In genomic region chr7:96890035-96890621, GRCm38 (mm10) we compare ENCODE assay signal across 11 mouse cellular contexts.
A peak's percentile ranks its signal among the peaks of the same experiment; 100 is the strongest.
DNase-seq lines count a peak whose midpoint lies in the region; ATAC-seq and TF ChIP-seq lines count a peak whose summit lies in the region.
"Had no signal": no experiment of that assay in that cellular context is flagged by ENCODE, and none has a peak within 500 bp of the region (broad histone marks: within the 10 kb centered on the region; RNA-seq: fewer than 3 reads in every experiment).

No protein-coding gene starts in this region.

- intact Hi-C loops in left cerebral cortex, adult 2 months (cut with DNase I), result no loop called here

- no peak for DNase-seq in midbrain, embryonic 10.5 days (ENCODE audit: low spot score)
- DNase-seq in midbrain, postnatal 0 days (ENCODE audit: low spot score), result no peak
- peak; percentile 64 for DNase-seq in forebrain, embryonic 14.5 days (ENCODE audit: low spot score)
- DNase-seq in spleen, postnatal 14 days (ENCODE audit: low spot score in 2 of 2), result no peak
- no peak for DNase-seq in layer of hippocampus, adult 11-12 months (ENCODE audit: low spot score)
- no peak for DNase-seq in left cerebral cortex, adult 2 months (ENCODE audit: extremely low spot score in 1 of 2, low spot score in 2 of 2)
- DNase-seq: right cerebral cortex, postnatal 4 days had no signal

- ATAC-seq in midbrain, postnatal 0 days (ENCODE audit: low FRiP score), result no peak
- ATAC-seq in forebrain, embryonic 14.5 days, result peak; percentile 57
- ATAC-seq in limb, embryonic 12.5 days (ENCODE audit: insufficient number of reproducible peaks, insufficient read depth, low FRiP score, low TSS enrichment, low read depth), result peak; percentile 68; the same call in 1 of the 2 replicates
- no peak for ATAC-seq in neural tube, embryonic 14.5 days (ENCODE audit: low read depth)
- ATAC-seq: intestine, embryonic 16.5 days had no signal

- H3K27ac ChIP-seq in midbrain, embryonic 10.5 days (replicated peaks), result peak overlapping the region; percentile 42
- no peak overlapping the region for H3K27ac ChIP-seq in midbrain, postnatal 0 days (ENCODE audit: low read depth, low read length)
- peak overlapping the region; percentile 70 for H3K27ac ChIP-seq in forebrain, embryonic 14.5 days (ENCODE audit: low read depth, low read length)
- H3K27ac ChIP-seq in limb, embryonic 12.5 days, result peak overlapping the region; percentile 78
- peak overlapping the region; percentile 69; the same call in 1 of the 2 replicates for H3K27ac ChIP-seq in neural tube, embryonic 14.5 days (ENCODE audit: low read depth, low read length)
- no peak overlapping the region for H3K27ac ChIP-seq in left cerebral cortex, adult 2 months

- no peak overlapping the region for H3K4me2 ChIP-seq in midbrain, postnatal 0 days (ENCODE audit: low read depth, low read length, poor library complexity, severe bottlenecking)
- no peak overlapping the region for H3K4me2 ChIP-seq in forebrain, embryonic 14.5 days (ENCODE audit: low read length)
- no peak overlapping the region for H3K4me2 ChIP-seq in limb, embryonic 12.5 days
- no peak overlapping the region for H3K4me2 ChIP-seq in neural tube, embryonic 14.5 days (ENCODE audit: low read depth, low read length)
- H3K4me2 ChIP-seq: heart, embryonic 11.5 days had no signal

- 56% methylated on average over 7 of the region's 7 CpGs for WGBS in midbrain, embryonic 10.5 days
- 37% methylated on average over 7 of the region's 7 CpGs for WGBS in midbrain, postnatal 0 days
- WGBS in forebrain, embryonic 14.5 days, result 31% methylated on average over 7 of the region's 7 CpGs
- WGBS in limb, embryonic 12.5 days, result 15% methylated on average over 7 of the region's 7 CpGs
- 16% methylated on average over 7 of the region's 7 CpGs for WGBS in neural tube, embryonic 14.5 days

- H3K4me3 ChIP-seq in midbrain, embryonic 10.5 days, result no peak overlapping the region
- no peak overlapping the region for H3K4me3 ChIP-seq in midbrain, postnatal 0 days (ENCODE audit: low read depth, low read length)
- no peak overlapping the region for H3K4me3 ChIP-seq in forebrain, embryonic 14.5 days (ENCODE audit: low read depth, low read length)
- no peak overlapping the region for H3K4me3 ChIP-seq in limb, embryonic 12.5 days (replicated peaks)
- no peak overlapping the region for H3K4me3 ChIP-seq in neural tube, embryonic 14.5 days (ENCODE audit: low read depth, low read length)
- no peak overlapping the region for H3K4me3 ChIP-seq in left cerebral cortex, adult 2 months

- peaks cover 86% of the 10 kb centered on the region for H3K36me3 ChIP-seq in midbrain, embryonic 10.5 days
- H3K36me3 ChIP-seq in midbrain, postnatal 0 days (ENCODE audit: insufficient read depth, low read length), result peaks cover 17% of the 10 kb centered on the region
- H3K36me3 ChIP-seq in forebrain, embryonic 14.5 days (ENCODE audit: control insufficient read depth, insufficient read depth, low read length), result peaks cover 50% of the 10 kb centered on the region
- H3K36me3 ChIP-seq in limb, embryonic 12.5 days, result peaks cover 56% of the 10 kb centered on the region
- peaks cover 7% of the 10 kb centered on the region for H3K36me3 ChIP-seq in neural tube, embryonic 14.5 days (ENCODE audit: control insufficient read depth, insufficient read depth, low read length)

- no peak overlapping the region for H3K9ac ChIP-seq in midbrain, postnatal 0 days (replicated peaks; ENCODE audit: low read length, poor library complexity, severe bottlenecking)
- H3K9ac ChIP-seq in forebrain, embryonic 14.5 days (ENCODE audit: low read length), result no peak overlapping the region
- no peak overlapping the region for H3K9ac ChIP-seq in limb, embryonic 12.5 days (replicated peaks)
- H3K9ac ChIP-seq in neural tube, embryonic 14.5 days (replicated peaks; ENCODE audit: low read depth, low read length), result no peak overlapping the region

- peaks cover 11% of the 10 kb centered on the region for H3K4me1 ChIP-seq in midbrain, embryonic 10.5 days
- H3K4me1 ChIP-seq in midbrain, postnatal 0 days (ENCODE audit: insufficient read depth, low read length), result 0 out of 2 replicates have a peak, but pooled peaks cover 3% of the 10 kb centered on the region
- H3K4me1 ChIP-seq in forebrain, embryonic 14.5 days (ENCODE audit: control insufficient read depth, insufficient read depth, low read length), result peaks cover 12% of the 10 kb centered on the region
- H3K4me1 ChIP-seq in limb, embryonic 12.5 days (replicated peaks), result peaks cover 20% of the 10 kb centered on the region
- peaks cover 22% of the 10 kb centered on the region; the same call in 1 of the 2 replicates for H3K4me1 ChIP-seq in neural tube, embryonic 14.5 days (ENCODE audit: control insufficient read depth, insufficient read depth, low read length)

- 0 out of 2 replicates have a peak, but pooled peaks cover 4% of the 10 kb centered on the region for H3K9me3 ChIP-seq in midbrain, embryonic 10.5 days (replicated peaks)
- no peaks in the 10 kb centered on the region for H3K9me3 ChIP-seq in midbrain, postnatal 0 days (ENCODE audit: low read length)
- H3K9me3 ChIP-seq in forebrain, embryonic 14.5 days (replicated peaks; ENCODE audit: control insufficient read depth, low read length), result no peaks in the 10 kb centered on the region
- H3K9me3 ChIP-seq in limb, embryonic 12.5 days, result no peaks in the 10 kb centered on the region
- no peaks in the 10 kb centered on the region for H3K9me3 ChIP-seq in neural tube, embryonic 14.5 days (ENCODE audit: control insufficient read depth, low read length)

- no peaks in the 10 kb centered on the region for H3K27me3 ChIP-seq in midbrain, embryonic 10.5 days (ENCODE audit: low read depth, poor library complexity, severe bottlenecking)
- no peaks in the 10 kb centered on the region for H3K27me3 ChIP-seq in midbrain, postnatal 0 days (ENCODE audit: insufficient read depth, low read length)
- no peaks in the 10 kb centered on the region for H3K27me3 ChIP-seq in forebrain, embryonic 14.5 days (replicated peaks; ENCODE audit: control insufficient read depth, insufficient read depth, low read length)
- H3K27me3 ChIP-seq in limb, embryonic 12.5 days, result no peaks in the 10 kb centered on the region; the same call in 1 of the 2 replicates
- no peaks in the 10 kb centered on the region for H3K27me3 ChIP-seq in neural tube, embryonic 14.5 days (ENCODE audit: control insufficient read depth, insufficient read depth, low read length)

- no peak for TF ChIP-seq CTCF in midbrain, postnatal 0 days (IDR thresholded peaks at IDR 0.05)
- TF ChIP-seq CTCF in left cerebral cortex, adult 2 months (IDR thresholded peaks at IDR 0.05), result no peak

Comparison
In these comparisons a context has a peak if more than half of its experiments do, and no peak if none do; other contexts are left out.
1. H3K27ac ChIP-seq: peak in midbrain, embryonic 10.5 days (single experiment), forebrain, embryonic 14.5 days (single experiment), limb, embryonic 12.5 days (single experiment) and neural tube, embryonic 14.5 days (single experiment); none in midbrain, postnatal 0 days (single experiment) and left cerebral cortex, adult 2 months (single experiment).
2. ATAC-seq: peak in forebrain, embryonic 14.5 days (single experiment) and limb, embryonic 12.5 days (single experiment); none in midbrain, postnatal 0 days (single experiment) and neural tube, embryonic 14.5 days (single experiment).